Mouse (Mus musculus) lung, postnatal 0 days (tissue): ENCODE measurements around the gene Macc1.
A peak's percentile ranks its signal among the peaks of the same experiment; 100 is the strongest.

Experiments used
- CTCF ChIP-seq: IDR thresholded peaks from 2 replicates; pipeline ENCODE4 v1.5.1; 2016; ENCODE audit warnings: antibody characterized with exemption, mild to moderate bottlenecking
- EP300 ChIP-seq: IDR thresholded peaks from 2 replicates; pipeline ENCODE4 v1.6.1; 2016; ENCODE audit warnings: antibody characterized with exemption, mild to moderate bottlenecking, control low read depth

DNA sequence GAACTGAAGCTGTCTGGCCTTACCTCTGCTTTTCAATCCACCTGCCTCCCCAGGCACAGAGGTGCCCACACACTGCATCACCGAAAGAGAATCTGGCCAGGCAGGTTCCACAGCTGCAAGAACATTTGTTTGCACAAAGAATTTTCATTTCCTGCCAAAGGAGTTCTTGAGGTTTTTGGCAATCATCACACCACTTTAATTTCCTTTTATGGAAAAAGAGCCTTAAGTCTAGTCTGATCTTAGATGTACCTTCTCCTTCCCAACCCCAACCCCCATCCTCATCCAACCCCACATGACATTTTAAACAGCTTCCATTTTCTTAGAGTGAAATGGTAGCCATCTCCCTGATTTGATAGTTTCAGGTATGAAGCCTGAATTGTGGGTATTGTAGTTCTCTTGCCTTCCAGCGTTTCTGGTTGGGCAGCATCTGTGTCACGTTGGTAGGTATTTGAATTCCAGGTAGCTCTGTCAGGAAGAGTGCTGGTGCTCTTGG lies 76.2 kb downstream of the Macc1 start:
- TF ChIP-seq EP300 (peak; percentile 89), CTCF (no peak)
